Mouse (Mus musculus): ENCODE data around the gene Ppm1d. TPM values are rescaled to one million over a fixed set of nuclear protein-coding genes. Genes with fewer than 3 reads are reported as not detected.

The Ppm1d gene
- polyA plus RNA-seq, 1 experiment, result 6.1 TPM

- H3ac ChIP-seq (ENCODE audit: control insufficient read depth, insufficient read length), result no peak overlapping the region
- no peaks in the 10 kb centered on the region for H3K36me3 ChIP-seq (ENCODE audit: control insufficient read depth, insufficient read depth)
- no peak for TF ChIP-seq POLR2AphosphoS2 (IDR thresholded peaks at IDR 0.05; ENCODE audit: insufficient read length, low read depth)
- H3K79me2 ChIP-seq (ENCODE audit: control insufficient read depth, insufficient read depth), result no peaks in the 10 kb centered on the region
- no peak overlapping the region for H3K4me3 ChIP-seq
- no peaks in the 10 kb centered on the region for H3K27me3 ChIP-seq (ENCODE audit: control insufficient read depth, insufficient read depth, insufficient read length)
- no peak overlapping the region for H3K4me2 ChIP-seq (ENCODE audit: low read depth)
Observed at GRCm38 (mm10) chr11:85273299-85273698, 37.7 kb upstream of the Ppm1d start.

DNA sequence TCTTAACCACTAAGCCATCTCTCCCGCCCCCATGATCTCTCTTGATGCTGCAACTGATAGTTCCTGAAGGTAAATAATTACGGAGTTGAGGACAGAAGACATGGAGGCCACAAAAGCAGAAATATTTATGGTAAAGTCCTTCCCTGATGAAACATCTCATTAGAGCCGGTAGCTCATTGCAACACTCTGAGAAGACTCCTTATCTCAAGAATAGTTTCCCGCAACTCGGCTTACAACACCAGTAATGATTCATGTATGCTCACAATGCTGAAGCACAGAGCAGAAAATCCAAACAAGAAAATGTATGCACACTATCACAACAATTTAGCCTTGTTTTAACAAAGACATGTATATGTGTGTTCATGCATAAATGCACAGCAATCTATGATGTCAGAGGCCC lies 35.9 kb upstream of the Ppm1d start:
- TF ChIP-seq REST (IDR thresholded peaks at IDR 0.05; ENCODE audit: insufficient read depth, insufficient read length), result no peak
- TF ChIP-seq MYOD1 (IDR thresholded peaks at IDR 0.05; ENCODE audit: control insufficient read depth in 1 of 3, insufficient read length in 2 of 3, low read depth in 2 of 3), result no peak
- no peak for TF ChIP-seq TCF12 (IDR thresholded peaks at IDR 0.05; ENCODE audit: insufficient read depth, poor library complexity, severe bottlenecking)
- no peak for TF ChIP-seq USF1 (IDR thresholded peaks at IDR 0.05; ENCODE audit: low read depth)
- no peak for TF ChIP-seq SRF (IDR thresholded peaks at IDR 0.05; ENCODE audit: control insufficient read depth, insufficient read length, low read depth)
- no peak for TF ChIP-seq MAX (IDR thresholded peaks at IDR 0.05; ENCODE audit: low read depth)
- TF ChIP-seq E2F4 (IDR thresholded peaks at IDR 0.05; ENCODE audit: insufficient read depth), result no peak
- no peak for TF ChIP-seq CEBPB (IDR thresholded peaks at IDR 0.05; ENCODE audit: insufficient read depth, poor library complexity, severe bottlenecking)
- no peak for TF ChIP-seq POLR2AphosphoS2 (IDR thresholded peaks at IDR 0.05; ENCODE audit: insufficient read length, low read depth)
- TF ChIP-seq POLR2A (IDR thresholded peaks at IDR 0.05; ENCODE audit: insufficient read length, low read depth), result no peak
- no peak for TF ChIP-seq MYOG (IDR thresholded peaks at IDR 0.05; ENCODE audit: control insufficient read depth in 1 of 3, insufficient read depth in 1 of 3, insufficient read length in 2 of 3, low read depth in 2 of 3)
- no peak for TF ChIP-seq TCF3 (IDR thresholded peaks at IDR 0.05; ENCODE audit: insufficient read length, low read depth)
- Histone ChIP-seq H3K27me3 (ENCODE audit: control insufficient read depth, insufficient read depth, insufficient read length) (no peaks in the 10 kb centered on the region), H3K4me3 (no peak overlapping the region), H3K79me2 (ENCODE audit: control insufficient read depth, insufficient read depth) (no peaks in the 10 kb centered on the region), H3K36me3 (ENCODE audit: control insufficient read depth, insufficient read depth) (no peaks in the 10 kb centered on the region), H3K4me2 (ENCODE audit: low read depth) (no peak overlapping the region), H3ac (ENCODE audit: control insufficient read depth, insufficient read length) (no peak overlapping the region)

GRCm38 (mm10) chr11:85277609-85278008 lies 33.4 kb upstream of the Ppm1d start:
- Histone ChIP-seq H3K79me2 (ENCODE audit: control insufficient read depth, insufficient read depth) (no peaks in the 10 kb centered on the region), H3K4me3 (no peak overlapping the region), H3K36me3 (ENCODE audit: control insufficient read depth, insufficient read depth) (no peaks in the 10 kb centered on the region), H3ac (ENCODE audit: control insufficient read depth, insufficient read length) (no peak overlapping the region), H3K4me2 (ENCODE audit: low read depth) (no peak overlapping the region), H3K27me3 (ENCODE audit: control insufficient read depth, insufficient read depth, insufficient read length) (no peaks in the 10 kb centered on the region)
- TF ChIP-seq CEBPB (IDR thresholded peaks at IDR 0.05; ENCODE audit: insufficient read depth, poor library complexity, severe bottlenecking) (no peak), MYOD1 (IDR thresholded peaks at IDR 0.05; ENCODE audit: control insufficient read depth in 1 of 3, insufficient read length in 2 of 3, low read depth in 2 of 3) (no peak), TCF12 (IDR thresholded peaks at IDR 0.05; ENCODE audit: insufficient read depth, poor library complexity, severe bottlenecking) (no peak), TCF3 (IDR thresholded peaks at IDR 0.05; ENCODE audit: insufficient read length, low read depth) (no peak), POLR2AphosphoS2 (IDR thresholded peaks at IDR 0.05; ENCODE audit: insufficient read length, low read depth) (no peak), REST (IDR thresholded peaks at IDR 0.05; ENCODE audit: insufficient read depth, insufficient read length) (no peak), MAX (IDR thresholded peaks at IDR 0.05; ENCODE audit: low read depth) (no peak), MYOG (IDR thresholded peaks at IDR 0.05; ENCODE audit: control insufficient read depth in 1 of 3, insufficient read depth in 1 of 3, insufficient read length in 2 of 3, low read depth in 2 of 3) (no peak), E2F4 (IDR thresholded peaks at IDR 0.05; ENCODE audit: insufficient read depth) (no peak), USF1 (IDR thresholded peaks at IDR 0.05; ENCODE audit: low read depth) (no peak), POLR2A (IDR thresholded peaks at IDR 0.05; ENCODE audit: insufficient read length, low read depth) (no peak), SRF (IDR thresholded peaks at IDR 0.05; ENCODE audit: control insufficient read depth, insufficient read length, low read depth) (no peak)

GRCm38 (mm10) chr11:85278175-85278574 lies 32.9 kb upstream of the Ppm1d start:
- no peaks in the 10 kb centered on the region for H3K27me3 ChIP-seq (ENCODE audit: control insufficient read depth, insufficient read depth, insufficient read length)
- no peak overlapping the region for H3ac ChIP-seq (ENCODE audit: control insufficient read depth, insufficient read length)
- TF ChIP-seq REST (IDR thresholded peaks at IDR 0.05; ENCODE audit: insufficient read depth, insufficient read length), result no peak
- no peak for TF ChIP-seq POLR2A (IDR thresholded peaks at IDR 0.05; ENCODE audit: insufficient read length, low read depth)
- TF ChIP-seq TCF12 (IDR thresholded peaks at IDR 0.05; ENCODE audit: insufficient read depth, poor library complexity, severe bottlenecking), result no peak
- no peak for TF ChIP-seq E2F4 (IDR thresholded peaks at IDR 0.05; ENCODE audit: insufficient read depth)
- TF ChIP-seq SRF (IDR thresholded peaks at IDR 0.05; ENCODE audit: control insufficient read depth, insufficient read length, low read depth), result no peak
- TF ChIP-seq MAX (IDR thresholded peaks at IDR 0.05; ENCODE audit: low read depth), result no peak
- TF ChIP-seq TCF3 (IDR thresholded peaks at IDR 0.05; ENCODE audit: insufficient read length, low read depth), result no peak
- no peak for TF ChIP-seq USF1 (IDR thresholded peaks at IDR 0.05; ENCODE audit: low read depth)
- no peak for TF ChIP-seq CEBPB (IDR thresholded peaks at IDR 0.05; ENCODE audit: insufficient read depth, poor library complexity, severe bottlenecking)
- TF ChIP-seq MYOD1 (IDR thresholded peaks at IDR 0.05; ENCODE audit: control insufficient read depth in 1 of 3, insufficient read length in 2 of 3, low read depth in 2 of 3), result no peak
- no peak for TF ChIP-seq POLR2AphosphoS2 (IDR thresholded peaks at IDR 0.05; ENCODE audit: insufficient read length, low read depth)
- TF ChIP-seq MYOG (IDR thresholded peaks at IDR 0.05; ENCODE audit: control insufficient read depth in 1 of 3, insufficient read depth in 1 of 3, insufficient read length in 2 of 3, low read depth in 2 of 3), result no peak
- no peak overlapping the region for H3K4me3 ChIP-seq
- no peaks in the 10 kb centered on the region for H3K36me3 ChIP-seq (ENCODE audit: control insufficient read depth, insufficient read depth)
- no peaks in the 10 kb centered on the region for H3K79me2 ChIP-seq (ENCODE audit: control insufficient read depth, insufficient read depth)
- no peak overlapping the region for H3K4me2 ChIP-seq (ENCODE audit: low read depth)

GRCm38 (mm10) chr11:85281219-85281878 lies 29.7 kb upstream of the Ppm1d start:
- H3K27me3 ChIP-seq (ENCODE audit: control insufficient read depth, insufficient read depth, insufficient read length), result peaks cover 5% of the 10 kb centered on the region
- TF ChIP-seq TCF3 (IDR thresholded peaks at IDR 0.05; ENCODE audit: insufficient read length, low read depth) (no peak), POLR2AphosphoS2 (IDR thresholded peaks at IDR 0.05; ENCODE audit: insufficient read length, low read depth) (no peak), POLR2A (IDR thresholded peaks at IDR 0.05; ENCODE audit: insufficient read length, low read depth) (no peak), SRF (IDR thresholded peaks at IDR 0.05; ENCODE audit: control insufficient read depth, insufficient read length, low read depth) (no peak), TCF12 (IDR thresholded peaks at IDR 0.05; ENCODE audit: insufficient read depth, poor library complexity, severe bottlenecking) (no peak), MYOD1 (IDR thresholded peaks at IDR 0.05; ENCODE audit: control insufficient read depth in 1 of 3, insufficient read length in 2 of 3, low read depth in 2 of 3) (no peak), REST (IDR thresholded peaks at IDR 0.05; ENCODE audit: insufficient read depth, insufficient read length) (no peak), MYOG (IDR thresholded peaks at IDR 0.05; ENCODE audit: control insufficient read depth in 1 of 3, insufficient read depth in 1 of 3, insufficient read length in 2 of 3, low read depth in 2 of 3) (no peak), CEBPB (IDR thresholded peaks at IDR 0.05; ENCODE audit: insufficient read depth, poor library complexity, severe bottlenecking) (no peak)
- H3K4me3 ChIP-seq, result no peak overlapping the region
- H3K4me2 ChIP-seq (ENCODE audit: low read depth), result no peak overlapping the region
- no peaks in the 10 kb centered on the region for H3K36me3 ChIP-seq (ENCODE audit: control insufficient read depth, insufficient read depth)
- no peak overlapping the region for H3ac ChIP-seq (ENCODE audit: control insufficient read depth, insufficient read length)
- H3K79me2 ChIP-seq (ENCODE audit: control insufficient read depth, insufficient read depth), result no peaks in the 10 kb centered on the region

Measured in myocyte (in vitro differentiated cells).